Mouse (Mus musculus) ES-Bruce4 (cell line): ENCODE data around the gene Ubash3a.

Experiments
- CTCF ChIP-seq: IDR thresholded peaks from one replicate; pipeline ENCODE4 v1.8.1; 2011; ENCODE audit warnings: low read depth, low read length
- POLR2A ChIP-seq: IDR thresholded peaks from one replicate; pipeline ENCODE4 v1.8.1; 2011; ENCODE audit warnings: low read length; ENCODE audit not compliant: insufficient read depth

- no peak for TF ChIP-seq POLR2A
- TF ChIP-seq CTCF, result no peak
Observed at GRCm38 (mm10) chr17:31222810-31223310, 15.2 kb downstream of the Ubash3a start.
